Mouse (Mus musculus): Measurements from ENCODE around the gene Hacl1. TPM values are rescaled to one million over a fixed set of nuclear protein-coding genes. Genes with fewer than 3 reads are reported as not detected.

Gene Hacl1
- polyA plus RNA-seq, 1 experiment from 2014 or later: 7.8 TPM

GRCm38 (mm10) chr14:31556526-31557260 lies 84.4 kb downstream of the Hacl1 start:
- Histone ChIP-seq H3K4me1 (peaks cover 49% of the 10 kb centered on the region), H3K27ac (0 out of 2 replicates have a peak overlapping the region, but pooled peaks have one; percentile 23), H3K9me3 (no peaks in the 10 kb centered on the region), H3K27me3 (ENCODE audit: insufficient read depth, poor library complexity, severe bottlenecking) (no peaks in the 10 kb centered on the region), H3K4me3 (no peak overlapping the region), H3K36me3 (0 out of 2 replicates have a peak, but pooled peaks cover 2% of the 10 kb centered on the region)
- DNase-seq (ENCODE audit: low spot score): no peak
- WGBS: 83% methylated on average over 9 of the region's 9 CpGs

- H3K27ac ChIP-seq: 0 out of 2 replicates have a peak overlapping the region, but pooled peaks have one; percentile 31
- no peaks in the 10 kb centered on the region for H3K9me3 ChIP-seq
- H3K4me3 ChIP-seq: no peak overlapping the region
- 0 out of 2 replicates have a peak, but pooled peaks cover 2% of the 10 kb centered on the region for H3K36me3 ChIP-seq
- peaks cover 44% of the 10 kb centered on the region for H3K4me1 ChIP-seq
- no peak for DNase-seq (ENCODE audit: low spot score)
- WGBS: 52% methylated on average over 14 of the region's 14 CpGs
- no peaks in the 10 kb centered on the region for H3K27me3 ChIP-seq (ENCODE audit: insufficient read depth, poor library complexity, severe bottlenecking)
Measured at GRCm38 (mm10) chr14:31555963-31556434, 85.1 kb downstream of the Hacl1 start.

DNA sequence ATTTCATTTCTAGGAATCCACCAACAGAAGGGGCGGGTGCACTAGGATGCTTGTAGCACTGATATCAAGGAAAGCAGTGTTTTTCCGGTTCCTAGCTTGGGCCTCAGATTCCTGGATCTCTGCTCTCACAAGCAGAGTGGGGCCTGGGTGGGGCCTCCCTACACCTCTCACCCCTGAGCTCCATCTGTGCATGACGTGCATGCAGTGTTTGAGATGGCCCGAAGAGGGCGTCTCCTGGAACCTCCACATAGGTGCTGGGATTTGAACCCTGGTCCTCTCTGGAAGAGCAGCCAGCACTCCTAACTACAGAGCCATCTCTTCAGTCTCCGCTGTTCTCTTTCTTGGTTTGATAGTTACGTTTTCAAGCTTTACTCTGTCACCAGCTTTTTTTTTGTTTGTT lies 86.1 kb downstream of the Hacl1 start:
- peaks cover 34% of the 10 kb centered on the region for H3K4me1 ChIP-seq
- DNase-seq (ENCODE audit: low spot score): no peak
- H3K4me3 ChIP-seq: no peak overlapping the region
- no peak overlapping the region for H3K27ac ChIP-seq
- H3K36me3 ChIP-seq: 0 out of 2 replicates have a peak, but pooled peaks cover 2% of the 10 kb centered on the region
- WGBS: 89% methylated on average over 7 of the region's 7 CpGs
- no peaks in the 10 kb centered on the region for H3K27me3 ChIP-seq (ENCODE audit: insufficient read depth, poor library complexity, severe bottlenecking)
- no peaks in the 10 kb centered on the region for H3K9me3 ChIP-seq

Other genes with a start within 250 kb of the Hacl1 start
- gene Sh3bp5, start 205.2 kb downstream of the Hacl1 start, polyA plus RNA-seq (2016; fragmentation: Nextera tagmentation; extraction: Ambion mirVana): 26.5 and 30.1 TPM in 2 replicates
- gene Eaf1, start 146.9 kb downstream of the Hacl1 start, polyA plus RNA-seq (2016; fragmentation: Nextera tagmentation; extraction: Ambion mirVana): 22.3 and 25.7 TPM in 2 replicates
- 52.7 and 64.4 TPM in 2 replicates for gene Mettl6, start 146.2 kb downstream of the Hacl1 start, polyA plus RNA-seq (2016; fragmentation: Nextera tagmentation; extraction: Ambion mirVana)
- 3.6 and 6.1 TPM in 2 replicates for gene Colq, start 49.9 kb downstream of the Hacl1 start, polyA plus RNA-seq (2016; fragmentation: Nextera tagmentation; extraction: Ambion mirVana)
- gene Gm49387, start 408 bp downstream of the Hacl1 start, polyA plus RNA-seq (2016; fragmentation: Nextera tagmentation; extraction: Ambion mirVana): 0.74 and 2.4 TPM in 2 replicates
- 21.2 and 23.8 TPM in 2 replicates for gene Btd, start 258 bp downstream of the Hacl1 start, polyA plus RNA-seq (2016; fragmentation: Nextera tagmentation; extraction: Ambion mirVana)
- 7.1 and 7.3 TPM in 2 replicates for gene Ankrd28, start 189.4 kb upstream of the Hacl1 start, polyA plus RNA-seq (2016; fragmentation: Nextera tagmentation; extraction: Ambion mirVana)